Mouse (Mus musculus): ENCODE results near the gene Ubr4. TPM values are rescaled to one million over a fixed set of nuclear protein-coding genes. Genes with fewer than 3 reads are reported as not detected.

Ubr4 gene
- polyA plus RNA-seq, 1 experiment = 159 TPM

- DNase-seq (ENCODE audit: low read depth) = no peak
Measured at GRCm38 (mm10) chr4:139430891-139431290, 78.5 kb downstream of the Ubr4 start.

- no peak for DNase-seq (ENCODE audit: low read depth)
Measured at GRCm38 (mm10) chr4:139432966-139433765, 80.8 kb downstream of the Ubr4 start.

GRCm38 (mm10) chr4:139441244-139441643 lies 88.8 kb downstream of the Ubr4 start:
- DNase-seq (ENCODE audit: low read depth) = no peak

- no peak for DNase-seq (ENCODE audit: low read depth)
Measured at GRCm38 (mm10) chr4:139441806-139442205, 89.4 kb downstream of the Ubr4 start.

- DNase-seq (ENCODE audit: low read depth) = no peak
Measured at GRCm38 (mm10) chr4:139442391-139443355, 90.3 kb downstream of the Ubr4 start.

- DNase-seq (ENCODE audit: low read depth) = no peak
Measured at GRCm38 (mm10) chr4:139444315-139444714, 91.9 kb downstream of the Ubr4 start.

GRCm38 (mm10) chr4:139446176-139446575 lies 93.8 kb downstream of the Ubr4 start:
- DNase-seq (ENCODE audit: low read depth) = no peak

GRCm38 (mm10) chr4:139446731-139447675 lies 94.6 kb downstream of the Ubr4 start:
- DNase-seq (ENCODE audit: low read depth) = no peak

GRCm38 (mm10) chr4:139452944-139453700 lies 100.7 kb downstream of the Ubr4 start:
- DNase-seq (ENCODE audit: low read depth) = no peak

- no peak for DNase-seq (ENCODE audit: low read depth)
Measured at GRCm38 (mm10) chr4:139454339-139454738, 101.9 kb downstream of the Ubr4 start.

GRCm38 (mm10) chr4:139459970-139460369 lies 107.6 kb downstream of the Ubr4 start:
- no peak for DNase-seq (ENCODE audit: low read depth)

- DNase-seq (ENCODE audit: low read depth) = no peak
Measured at GRCm38 (mm10) chr4:139464163-139464562, 111.8 kb downstream of the Ubr4 start.

- DNase-seq (ENCODE audit: low read depth) = no peak
Measured at GRCm38 (mm10) chr4:139466541-139466940, 114.1 kb downstream of the Ubr4 start.

- DNase-seq (ENCODE audit: low read depth) = no peak
Measured at GRCm38 (mm10) chr4:139470198-139470597, 117.8 kb downstream of the Ubr4 start.

- DNase-seq (ENCODE audit: low read depth) = no peak
Measured at GRCm38 (mm10) chr4:139476663-139477625, 124.5 kb downstream of the Ubr4 start.

GRCm38 (mm10) chr4:139477983-139478382 lies 125.6 kb downstream of the Ubr4 start:
- no peak for DNase-seq (ENCODE audit: low read depth)

GRCm38 (mm10) chr4:139479176-139479575 lies 126.8 kb downstream of the Ubr4 start:
- DNase-seq (ENCODE audit: low read depth) = no peak

- no peak for DNase-seq (ENCODE audit: low read depth)
Measured at GRCm38 (mm10) chr4:139481400-139481799, 129.0 kb downstream of the Ubr4 start.

GRCm38 (mm10) chr4:139483461-139484105 lies 131.2 kb downstream of the Ubr4 start:
- no peak for DNase-seq (ENCODE audit: low read depth)

Measured in gonadal fat pad, adult 2 months (tissue).